Mouse (Mus musculus) heart, adult 2 months (tissue): ENCODE data around the gene Kcnk15. TPM values are rescaled to one million over a fixed set of nuclear protein-coding genes. Genes with fewer than 3 reads are reported as not detected.
A peak's percentile ranks its signal among the peaks of the same experiment; 100 is the strongest.

Experiments used
- DNase-seq, 2 experiments: peaks; one replicate each; pipeline ENCODE4 v3.0.0; 2021
- H3K27ac ChIP-seq: fragments of 200-600 bp; 2 replicates; pipeline ENCODE4 v1.8.1; 2022
- H3K27me3 ChIP-seq: fragments of 200-500 bp; 2 replicates; pipeline ENCODE4 v1.6.1; 2012; ENCODE audit warnings: mild to moderate bottlenecking, low read length, inconsistent platforms, mixed read lengths; ENCODE audit not compliant: control insufficient read depth, insufficient read depth
- H3K36me3 ChIP-seq: fragments of 200-500 bp; 2 replicates; pipeline ENCODE4 v1.6.1; 2012; ENCODE audit warnings: low read length, inconsistent platforms; ENCODE audit not compliant: control insufficient read depth, insufficient read depth
- H3K4me1 ChIP-seq: fragments of 200-500 bp; 2 replicates; pipeline ENCODE4 v1.6.1; 2011; ENCODE audit warnings: low read length; ENCODE audit not compliant: control insufficient read depth, insufficient read depth
- H3K4me3 ChIP-seq: fragments of 200-600 bp; 2 replicates; pipeline ENCODE4 v1.8.1; 2022
- H3K79me2 ChIP-seq: fragments of 200-500 bp; replicated peaks from 2 replicates; pipeline ENCODE4 v1.6.1; 2012; ENCODE audit warnings: mild to moderate bottlenecking, inconsistent platforms, low read length, moderate library complexity, mixed read lengths; ENCODE audit not compliant: control insufficient read depth, insufficient read depth
- H3K9ac ChIP-seq: fragments of 200-500 bp; 2 replicates; pipeline ENCODE4 v1.6.1; 2012; ENCODE audit warnings: low read depth, mild to moderate bottlenecking, control low read depth, inconsistent platforms, low read length, mixed read lengths
- CTCF ChIP-seq: fragments of 200-600 bp; IDR thresholded peaks from 2 replicates; pipeline ENCODE4 v1.8.1; 2022; ENCODE audit warnings: antibody characterized with exemption, mild to moderate bottlenecking, moderate library complexity
- EP300 ChIP-seq: fragments of 200-500 bp; IDR thresholded peaks from 2 replicates; pipeline ENCODE4 v1.6.1; 2011; ENCODE audit warnings: low read depth, low read length, control low read depth; ENCODE audit not compliant: insufficient read depth
- POLR2A ChIP-seq: fragments of 200-500 bp; IDR thresholded peaks from 2 replicates; pipeline ENCODE4 v1.6.1; 2011; ENCODE audit warnings: mild to moderate bottlenecking, low read depth, low read length, control low read depth; ENCODE audit not compliant: insufficient read depth
- WGBS: fragments of 180-500 bp; shearing (Covaris S2); methylation state at CpG from one replicate; pipeline ENCODE4 v1.1.7; 2018; 5-methylcytosine and 5-hydroxymethylcytosine counted together
- intact Hi-C: fragments of 180-260 bp; cut with DNase I; formaldehyde crosslinking; loops from one replicate; pipeline ENCODE4 v1.15.1; 2025
- polyA plus RNA-seq: library from polyadenylated mRNA; depleted of rRNA; stranded (reverse); fragments of >200 nt; gene quantifications from 2 replicates; pipeline ENCODE4 v1.2.3, GENCODE M21; 2012
- total RNA-seq, 2 experiments: library from RNA; stranded (reverse); gene quantifications; 2 replicates each; pipeline ENCODE4 v1.2.3; 2021

The Kcnk15 gene
- total and polyA plus RNA-seq, 3 experiments: not detected

DNA sequence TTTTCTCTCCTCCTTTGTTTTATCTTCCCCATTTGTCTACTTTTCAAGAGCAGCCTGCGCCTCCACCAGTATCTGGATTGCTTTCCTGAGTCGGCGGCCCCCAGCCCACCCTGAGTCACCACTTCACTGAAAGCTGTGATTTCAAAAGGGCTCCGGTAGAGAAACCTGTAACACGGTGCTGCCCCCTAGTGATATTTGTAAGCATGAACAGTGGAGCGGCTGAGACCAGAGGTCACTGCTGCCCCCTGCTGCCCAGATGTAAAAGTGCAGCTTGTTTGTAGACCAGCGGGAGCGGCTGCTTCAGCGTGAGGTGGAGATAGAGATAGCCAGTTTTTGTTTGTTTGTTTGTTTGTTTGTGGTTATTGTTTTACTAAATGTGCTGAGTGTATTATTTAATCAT is 15.4 kb upstream of the Kcnk15 start:
- WGBS: 13% methylated on average over 9 of the region's 9 CpGs
- no peak overlapping the region for H3K9ac ChIP-seq
- H3K27ac ChIP-seq: no peak overlapping the region
- H3K4me3 ChIP-seq: no peak overlapping the region
- TF ChIP-seq EP300: peak; percentile 69; the same call in 1 of the 2 replicates
- TF ChIP-seq POLR2A: no peak
- TF ChIP-seq CTCF: peak; percentile 95
- DNase-seq: peak; percentile 75 to 83
- H3K79me2 ChIP-seq: no peaks in the 10 kb centered on the region
- no peaks in the 10 kb centered on the region for H3K36me3 ChIP-seq
- intact Hi-C loops: no loop called here
- no peaks in the 10 kb centered on the region for H3K27me3 ChIP-seq
- 0 out of 2 replicates have a peak, but pooled peaks cover 1% of the 10 kb centered on the region for H3K4me1 ChIP-seq

DNA sequence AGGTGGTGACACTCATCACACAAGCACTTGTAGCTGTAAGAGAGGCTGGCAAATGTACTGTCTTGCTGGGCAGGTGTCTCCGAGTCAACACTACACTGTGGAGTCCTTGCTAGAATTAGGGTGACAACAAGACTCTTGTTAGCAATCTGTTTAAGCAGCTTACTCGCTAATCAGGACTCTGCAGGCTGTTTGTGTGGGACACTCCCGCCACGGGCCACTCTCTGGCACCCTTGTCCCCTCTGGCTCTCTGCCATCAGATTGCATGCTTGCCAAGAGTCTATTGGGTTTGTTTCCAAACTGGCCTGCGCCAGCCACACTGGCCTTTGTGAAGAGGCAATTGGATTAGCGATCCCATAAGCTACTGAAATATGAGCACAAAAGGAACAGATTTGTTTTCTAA is 13.9 kb upstream of the Kcnk15 start:
- intact Hi-C loops: no loop called here
- H3K27me3 ChIP-seq: no peaks in the 10 kb centered on the region
- no peak for TF ChIP-seq EP300
- DNase-seq: peak; percentile 73
- no peak overlapping the region for H3K27ac ChIP-seq
- 0 out of 2 replicates have a peak, but pooled peaks cover 1% of the 10 kb centered on the region for H3K4me1 ChIP-seq
- no peak overlapping the region for H3K9ac ChIP-seq
- H3K36me3 ChIP-seq: no peaks in the 10 kb centered on the region
- H3K4me3 ChIP-seq: no peak overlapping the region
- H3K79me2 ChIP-seq: no peaks in the 10 kb centered on the region
- 17% methylated on average over 6 of the region's 6 CpGs for WGBS

DNA sequence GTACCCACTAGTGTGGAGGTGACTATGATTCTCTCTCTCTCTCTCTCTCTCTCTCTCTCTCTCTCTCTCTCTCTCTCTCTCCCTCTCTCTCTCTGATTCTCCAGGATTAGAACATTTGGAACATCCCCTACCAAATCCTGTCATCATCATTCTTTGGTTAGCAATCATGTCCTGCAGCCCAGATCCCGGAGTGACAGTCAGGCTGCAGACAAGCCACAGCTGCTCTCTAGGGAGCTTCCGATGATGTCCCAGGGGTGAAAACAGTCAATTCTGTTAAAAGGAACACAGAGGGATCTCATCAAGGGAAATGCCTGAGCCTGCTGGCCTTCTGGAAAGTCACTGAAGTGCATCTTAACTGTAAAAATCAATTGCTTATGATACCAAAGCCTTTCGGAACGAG is 11.4 kb upstream of the Kcnk15 start:
- Histone ChIP-seq H3K27ac (no peak overlapping the region), H3K36me3 (no peaks in the 10 kb centered on the region), H3K27me3 (no peaks in the 10 kb centered on the region), H3K79me2 (no peaks in the 10 kb centered on the region), H3K9ac (no peak overlapping the region), H3K4me3 (no peak overlapping the region), H3K4me1 (0 out of 2 replicates have a peak, but pooled peaks cover 1% of the 10 kb centered on the region)
- DNase-seq: no peak
- TF ChIP-seq POLR2A: no peak
- TF ChIP-seq CTCF: no peak
- TF ChIP-seq EP300: no peak
- intact Hi-C loops: no loop called here
- 49% methylated on average over 4 of the region's 4 CpGs for WGBS

DNA sequence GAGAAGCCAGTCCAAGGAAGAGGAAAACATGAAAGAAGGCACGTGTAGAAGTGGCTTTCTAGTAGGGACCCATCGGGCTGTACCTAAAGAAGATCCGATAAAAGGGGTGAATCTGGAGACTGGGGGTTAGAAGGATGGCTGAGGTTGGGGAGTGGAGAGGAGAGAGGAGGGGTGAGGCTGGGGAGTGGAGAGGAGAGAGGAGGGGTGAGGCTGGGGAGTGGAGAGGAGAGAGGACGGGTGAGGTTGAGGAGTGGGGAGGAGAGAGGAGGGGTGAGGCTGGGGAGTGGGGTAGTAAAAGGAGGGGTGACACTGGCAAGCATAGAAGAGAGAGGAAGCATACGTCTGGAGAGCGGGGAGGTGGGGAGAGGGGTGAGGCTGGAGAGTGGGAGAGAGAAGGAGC is 3.8 kb downstream of the Kcnk15 start:
- no peaks in the 10 kb centered on the region for H3K36me3 ChIP-seq
- no peak overlapping the region for H3K27ac ChIP-seq
- H3K4me1 ChIP-seq: no peaks in the 10 kb centered on the region
- H3K27me3 ChIP-seq: no peaks in the 10 kb centered on the region; the same call in 1 of the 2 replicates
- no peak for DNase-seq
- H3K79me2 ChIP-seq: no peaks in the 10 kb centered on the region
- no peak overlapping the region for H3K9ac ChIP-seq
- H3K4me3 ChIP-seq: no peak overlapping the region
- WGBS: 66% methylated on average over 6 of the region's 6 CpGs
- TF ChIP-seq CTCF: no peak
- TF ChIP-seq EP300: no peak
- intact Hi-C loops: loop anchor here (5.0 kb wide), 2 partner anchors 95 to 110 kb away; no protein-coding TSS in a partner anchor

DNA sequence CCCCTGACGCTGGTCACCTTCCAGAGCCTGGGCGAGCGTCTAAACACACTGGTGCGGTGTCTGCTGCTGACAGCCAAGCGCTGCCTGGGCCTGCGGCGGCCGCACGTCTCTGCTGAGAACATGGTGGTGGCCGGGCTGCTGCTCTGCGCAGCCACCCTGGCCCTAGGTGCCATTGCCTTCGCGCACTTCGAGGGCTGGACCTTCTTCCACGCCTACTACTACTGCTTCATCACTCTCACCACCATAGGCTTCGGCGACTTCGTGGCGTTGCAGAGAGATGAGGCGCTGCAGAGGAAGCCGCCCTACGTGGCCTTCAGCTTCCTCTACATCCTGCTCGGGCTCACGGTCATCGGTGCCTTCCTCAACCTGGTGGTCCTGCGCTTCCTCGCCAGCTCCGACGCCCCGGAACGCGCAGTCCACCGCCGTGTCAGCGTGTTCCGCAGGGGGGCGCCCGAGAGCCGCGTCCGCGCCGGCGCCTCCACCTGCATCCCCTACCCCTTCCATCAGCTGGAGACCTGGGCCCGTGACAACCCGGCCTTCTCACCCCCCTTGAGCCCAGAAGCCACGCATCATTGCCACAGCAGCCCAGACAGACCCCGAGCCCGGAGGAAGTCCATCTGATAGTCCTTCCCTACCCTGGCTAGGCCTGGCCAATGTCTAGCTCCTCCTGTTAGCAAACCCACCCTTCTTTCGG is 5.0 kb downstream of the Kcnk15 start:
- H3K27ac ChIP-seq: no peak overlapping the region
- no peaks in the 10 kb centered on the region for H3K4me1 ChIP-seq
- no peaks in the 10 kb centered on the region for H3K36me3 ChIP-seq
- WGBS: 12% methylated on average over 50 of the region's 50 CpGs
- TF ChIP-seq CTCF (peak; percentile 82), POLR2A (no peak)
- H3K9ac ChIP-seq: no peak overlapping the region
- intact Hi-C loops: loop anchor here (5.0 kb wide), 2 partner anchors 94 to 109 kb away; no protein-coding TSS in a partner anchor
- no peaks in the 10 kb centered on the region for H3K79me2 ChIP-seq
- no peaks in the 10 kb centered on the region; the same call in 1 of the 2 replicates for H3K27me3 ChIP-seq
- peak in 1 of 2 experiments; percentile 59 for DNase-seq
- H3K4me3 ChIP-seq: no peak overlapping the region

DNA sequence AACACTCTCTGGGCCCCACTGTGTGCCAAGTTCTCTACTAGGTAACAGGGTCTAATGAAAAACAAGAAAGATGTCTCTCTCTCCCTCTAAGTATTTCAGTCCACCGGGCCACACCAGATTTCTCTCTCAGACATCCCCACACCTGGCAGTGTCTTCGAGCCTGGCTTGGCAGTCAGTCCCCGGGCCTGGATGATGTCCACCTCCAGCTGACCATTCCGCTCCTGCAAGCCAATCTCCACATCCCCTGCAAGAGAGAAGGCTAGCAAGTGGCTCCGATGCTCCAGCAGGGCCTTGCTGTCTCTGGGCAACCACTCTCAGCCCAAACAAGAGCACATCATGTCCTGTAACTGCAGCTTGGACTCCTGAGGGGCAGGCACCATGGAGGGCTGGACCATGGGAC is 11.9 kb downstream of the Kcnk15 start:
- no peaks in the 10 kb centered on the region for H3K36me3 ChIP-seq
- 86% methylated on average over 5 of the region's 5 CpGs for WGBS
- H3K27me3 ChIP-seq: no peaks in the 10 kb centered on the region; the same call in 1 of the 2 replicates
- H3K79me2 ChIP-seq: no peaks in the 10 kb centered on the region
- H3K4me3 ChIP-seq: no peak overlapping the region
- no peaks in the 10 kb centered on the region for H3K4me1 ChIP-seq
- intact Hi-C loops: no loop called here
- H3K27ac ChIP-seq: no peak overlapping the region
- no peak for DNase-seq
- TF ChIP-seq POLR2A (no peak), EP300 (no peak), CTCF (no peak)
- H3K9ac ChIP-seq: no peak overlapping the region
